11 mouse cellular contexts compared by ENCODE assay signal in the genomic region with DNA sequence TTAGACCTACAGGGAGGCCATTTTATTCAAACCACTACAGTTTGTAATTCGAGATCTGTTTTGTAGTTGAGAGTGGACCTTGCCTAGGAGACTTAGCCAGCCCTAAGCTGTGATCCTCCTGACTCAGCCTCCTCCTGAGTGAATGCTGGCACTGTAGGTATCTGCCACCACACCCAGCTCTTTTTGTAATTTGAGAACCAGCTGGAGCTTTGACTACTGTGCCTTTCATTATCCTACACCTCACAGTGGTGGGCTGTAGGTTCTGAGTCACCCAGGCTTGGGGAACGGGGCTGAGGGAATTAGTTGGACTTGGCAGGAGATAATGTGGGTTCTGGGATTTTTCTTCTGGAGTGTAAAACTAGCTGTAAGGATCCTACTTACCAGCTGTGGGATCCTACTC. TPM values are rescaled to one million over a fixed set of nuclear protein-coding genes. Genes with fewer than 3 reads are reported as not detected.
"Had no signal": no experiment of that assay in that cellular context is flagged by ENCODE, and none has a peak within 500 bp of the region (broad histone marks: within the 10 kb centered on the region; RNA-seq: fewer than 3 reads in every experiment).

No protein-coding gene starts in this region.

- DNase-seq: kidney, postnatal 14 days; left cerebral cortex, postnatal 4 days; lung, adult 18-20 months; thymus, postnatal 36 days had no signal

- H3K4me1 ChIP-seq: midbrain, embryonic 12.5 days; stomach, embryonic 15.5 days had no signal

- H3K27ac ChIP-seq: kidney, embryonic 15.5 days; limb, embryonic 13.5 days; liver, embryonic 14.5 days; midbrain, embryonic 12.5 days; neural tube, embryonic 15.5 days; stomach, embryonic 15.5 days had no signal

- H3K4me3 ChIP-seq: kidney, embryonic 15.5 days; limb, embryonic 13.5 days; midbrain, embryonic 12.5 days; neural tube, embryonic 15.5 days; stomach, embryonic 15.5 days had no signal

- H3K9me3 ChIP-seq: kidney, embryonic 15.5 days; limb, embryonic 13.5 days; midbrain, embryonic 12.5 days; neural tube, embryonic 15.5 days; stomach, embryonic 15.5 days had no signal

- H3K27me3 ChIP-seq: kidney, embryonic 15.5 days; limb, embryonic 13.5 days; midbrain, embryonic 12.5 days; neural tube, embryonic 15.5 days; stomach, embryonic 15.5 days had no signal

- H3K4me2 ChIP-seq: kidney, embryonic 15.5 days; limb, embryonic 13.5 days; midbrain, embryonic 12.5 days; neural tube, embryonic 15.5 days; stomach, embryonic 15.5 days had no signal

- H3K9ac ChIP-seq: kidney, embryonic 15.5 days; limb, embryonic 13.5 days; liver, embryonic 14.5 days; midbrain, embryonic 12.5 days; neural tube, embryonic 15.5 days; stomach, embryonic 15.5 days had no signal

- H3K36me3 ChIP-seq: kidney, embryonic 15.5 days; limb, embryonic 13.5 days; midbrain, embryonic 12.5 days; neural tube, embryonic 15.5 days; stomach, embryonic 15.5 days had no signal

RNA-seq across cellular contexts. Expression of a gene that starts 9.5 kb away (rescaled TPM):
- total RNA-seq: megakaryocyte-erythroid progenitor cell, adult 5-6 weeks had no signal
